ENCODE assay signal across 9 mouse cellular contexts in the genomic region with DNA sequence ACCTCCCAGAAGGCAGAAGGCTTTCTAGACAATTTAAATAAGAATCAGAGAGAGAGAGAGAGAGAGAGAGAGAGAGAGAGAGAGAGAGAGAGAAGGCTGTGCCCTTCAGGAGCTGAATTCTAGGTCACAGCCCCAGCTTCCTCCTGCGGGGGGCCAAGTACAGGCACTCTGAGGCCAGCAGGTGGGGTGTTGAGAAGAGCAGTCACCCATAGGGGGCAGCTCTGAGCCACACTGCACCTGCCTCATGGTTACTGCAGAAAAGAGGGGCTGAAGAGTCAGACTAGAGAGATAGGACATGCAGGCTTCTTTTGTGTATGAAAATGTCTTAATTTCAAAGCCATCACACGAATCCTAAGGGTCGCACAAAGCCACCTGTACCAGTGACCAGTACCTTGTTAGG. TPM values are rescaled to one million over a fixed set of nuclear protein-coding genes. Genes with fewer than 3 reads are reported as not detected.
A peak's percentile ranks its signal among the peaks of the same experiment; 100 is the strongest.
DNase-seq lines count a peak whose midpoint lies in the region; ATAC-seq and TF ChIP-seq lines count a peak whose summit lies in the region.
"Had no signal": no experiment of that assay in that cellular context is flagged by ENCODE, and none has a peak within 500 bp of the region (broad histone marks: within the 10 kb centered on the region; RNA-seq: fewer than 3 reads in every experiment).

No protein-coding gene starts in this region.

- ATAC-seq in cerebellum, adult (ENCODE audit: insufficient number of reproducible peaks, low FRiP score, low TSS enrichment): peak; percentile 67; the same call in 1 of the 2 replicates
- ATAC-seq in intestine, postnatal 0 days: no peak
- ATAC-seq: Patski had no signal

- no peak for TF ChIP-seq POLR2A in lung, adult 2 months (IDR thresholded peaks at IDR 0.05; ENCODE audit: borderline replicate concordance, extremely low read depth, low read depth, low read length)

- WGBS in lung, adult 2 months: 59% methylated on average over 3 of the region's 3 CpGs
- WGBS in intestine, postnatal 0 days: 63% methylated on average over 3 of the region's 3 CpGs

- no peaks in the 10 kb centered on the region for H3K9me3 ChIP-seq in intestine, postnatal 0 days (ENCODE audit: control insufficient read depth)

- TF ChIP-seq CTCF in lung, adult 2 months (IDR thresholded peaks at IDR 0.05; ENCODE audit: insufficient read depth, low read length): peak; percentile 32
- peak; percentile 71 for TF ChIP-seq CTCF in intestine, postnatal 0 days (IDR thresholded peaks at IDR 0.05; ENCODE audit: low read depth)

- H3K4me3 ChIP-seq in lung, adult 2 months (replicated peaks; ENCODE audit: extremely low read depth, low read depth, low read length): no peak overlapping the region
- no peak overlapping the region for H3K4me3 ChIP-seq in intestine, postnatal 0 days (ENCODE audit: low read depth, low read length)

- DNase-seq in cerebellum, postnatal 4 days (ENCODE audit: low spot score in 2 of 2): no peak
- no peak for DNase-seq in lung, adult 2 months
- DNase-seq in lung, postnatal 4 days: no peak
- peak; percentile 86 for DNase-seq in cerebellum, adult 8-10 months
- peak; percentile 51 to 67 for DNase-seq in thymus, postnatal 36 days
- no peak for DNase-seq in layer of hippocampus, postnatal 36 days

- H3K4me2 ChIP-seq in intestine, postnatal 0 days (replicated peaks; ENCODE audit: low read depth): no peak overlapping the region

- H3K27me3 ChIP-seq in intestine, postnatal 0 days (replicated peaks; ENCODE audit: control insufficient read depth, insufficient read depth, low read length): no peaks in the 10 kb centered on the region
- H3K27me3 ChIP-seq: Patski had no signal

- no peaks in the 10 kb centered on the region for H3K4me1 ChIP-seq in lung, adult 2 months (ENCODE audit: control insufficient read depth, insufficient read depth, low read length)
- H3K4me1 ChIP-seq in intestine, postnatal 0 days (replicated peaks; ENCODE audit: control insufficient read depth, insufficient read depth, low read length): no peaks in the 10 kb centered on the region

- no peak overlapping the region for H3K27ac ChIP-seq in intestine, postnatal 0 days (ENCODE audit: low read depth, low read length)

- H3K9ac ChIP-seq in intestine, postnatal 0 days (ENCODE audit: low read depth, low read length): no peak overlapping the region

- peaks cover 14% of the 10 kb centered on the region; the same call in 1 of the 2 replicates for H3K36me3 ChIP-seq in intestine, postnatal 0 days (ENCODE audit: control insufficient read depth, insufficient read depth)

RNA-seq across cellular contexts. Expression of a gene that starts 22.0 kb away (rescaled TPM):
- 106 and 125 TPM in 2 replicates for polyA plus RNA-seq in lung, adult 2 months (2012; rRNA removed)
- 121 and 124 TPM in 2 replicates for polyA plus RNA-seq in intestine, postnatal 0 days (2015; fragmentation: Nextera tagmentation; extraction: Ambion mirVana)
- total RNA-seq in layer of hippocampus, postnatal 36 days (2021): 10 to 100 TPM; 63.6 to 73.5 TPM

RNA-seq across cellular contexts. Expression of a gene that starts 36.5 kb away (rescaled TPM):
- polyA plus RNA-seq in lung, adult 2 months (2012; rRNA removed): 0.05 TPM in 1 of 2 replicates, not detected in the other
- 0.97 and 1.2 TPM in 2 replicates for polyA plus RNA-seq in intestine, postnatal 0 days (2015; fragmentation: Nextera tagmentation; extraction: Ambion mirVana)
- 1 to 10 TPM; 6.5 to 7.4 TPM for total RNA-seq in layer of hippocampus, postnatal 36 days (2021)

RNA-seq across cellular contexts. Expression of a gene that starts 38.7 kb away (rescaled TPM):
- 31.5 and 35.0 TPM in 2 replicates for polyA plus RNA-seq in lung, adult 2 months (2012; rRNA removed)
- 20.1 and 21.3 TPM in 2 replicates for polyA plus RNA-seq in intestine, postnatal 0 days (2015; fragmentation: Nextera tagmentation; extraction: Ambion mirVana)
- 100 to 1,000 TPM; 166 to 180 TPM for total RNA-seq in layer of hippocampus, postnatal 36 days (2021)

RNA-seq across cellular contexts. Expression of a gene that starts 53.6 kb away (rescaled TPM):
- polyA plus RNA-seq in lung, adult 2 months (2012; rRNA removed): 107 and 185 TPM in 2 replicates
- polyA plus RNA-seq in intestine, postnatal 0 days (2015; fragmentation: Nextera tagmentation; extraction: Ambion mirVana): 233 and 254 TPM in 2 replicates
- 1 to 10 TPM in 1 of 2 experiments, under 1 TPM in 1; 0.72 to 1.1 TPM for total RNA-seq in layer of hippocampus, postnatal 36 days (2021)

Comparison
In these comparisons a context has a peak if more than half of its experiments do, and no peak if none do; other contexts are left out.
1. DNase-seq: peak in cerebellum, adult 8-10 months (single experiment) and thymus, postnatal 36 days (2 of 2); none in cerebellum, postnatal 4 days (0 of 2), lung, adult 2 months (single experiment), lung, postnatal 4 days (0 of 2) and layer of hippocampus, postnatal 36 days (0 of 2).